Mouse (Mus musculus) brain, embryonic 18.5 days (tissue): Measurements from ENCODE around the gene Pla2g4b.

ENCODE experiments used
- DNase-seq: peaks from one replicate; pipeline ENCODE4 v3.0.0-alpha.2; 2012; ENCODE audit warnings: low read depth, low spot score

Pla2g4b gene

DNA sequence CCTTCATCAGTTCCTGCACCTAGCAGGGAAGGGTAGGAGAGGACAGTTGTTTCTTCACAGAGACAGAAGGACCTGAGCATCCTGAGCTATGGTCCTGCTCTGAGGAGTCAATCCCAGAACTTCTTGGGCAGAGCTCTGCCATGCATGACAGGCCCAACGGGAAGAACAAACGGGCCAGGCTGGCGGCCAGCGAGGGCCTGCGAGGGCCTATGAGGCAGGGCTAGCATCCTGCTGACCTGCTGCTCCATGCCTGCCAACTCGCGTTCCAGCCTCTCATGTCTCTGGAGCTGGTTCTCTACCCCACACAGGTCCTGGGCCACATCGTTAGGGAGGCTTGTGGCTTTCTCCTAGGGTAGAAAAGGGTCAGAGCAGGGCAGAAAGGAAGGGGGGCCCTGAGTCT, 29.0 kb downstream of the Pla2g4b start:
- DNase-seq = no peak

DNA sequence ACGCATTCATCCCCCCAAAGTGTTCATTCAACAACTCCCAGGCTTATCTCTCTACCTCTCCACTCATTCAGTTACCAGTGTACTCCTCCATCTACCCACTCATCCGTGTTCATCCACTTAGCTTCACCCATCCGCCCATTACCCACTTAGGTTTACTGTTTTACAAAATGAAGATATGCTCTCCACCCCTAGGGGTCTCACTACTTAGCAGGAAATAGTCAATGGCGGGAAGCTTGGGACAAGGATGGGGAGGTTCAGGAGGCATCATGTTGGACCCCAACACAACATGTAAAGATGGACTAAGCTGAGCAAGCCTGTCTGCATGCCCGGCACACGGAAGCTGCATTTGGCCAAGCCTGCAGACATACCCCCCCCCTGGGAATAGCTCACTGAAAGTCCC, 31.4 kb downstream of the Pla2g4b start:
- no peak for DNase-seq

DNA sequence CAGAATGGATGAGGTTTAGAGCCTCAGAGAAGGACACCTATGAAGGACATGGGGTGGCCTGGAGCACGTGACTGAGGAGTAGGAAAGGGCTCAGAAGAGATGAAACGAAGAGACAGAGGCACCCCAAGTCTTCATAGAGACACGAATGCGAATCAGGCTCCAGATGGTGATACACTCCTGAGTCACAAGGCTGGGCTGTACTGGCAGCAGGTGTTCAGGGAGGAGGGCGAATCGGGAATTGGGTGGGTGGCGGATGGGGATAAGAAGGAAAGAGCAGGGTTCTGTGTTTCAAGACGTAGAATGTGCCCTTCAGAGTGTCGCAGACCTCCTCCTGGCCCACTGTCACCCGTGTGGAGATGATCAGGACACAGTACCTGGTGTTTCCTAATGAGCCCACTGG, 32.0 kb downstream of the Pla2g4b start:
- no peak for DNase-seq

DNA sequence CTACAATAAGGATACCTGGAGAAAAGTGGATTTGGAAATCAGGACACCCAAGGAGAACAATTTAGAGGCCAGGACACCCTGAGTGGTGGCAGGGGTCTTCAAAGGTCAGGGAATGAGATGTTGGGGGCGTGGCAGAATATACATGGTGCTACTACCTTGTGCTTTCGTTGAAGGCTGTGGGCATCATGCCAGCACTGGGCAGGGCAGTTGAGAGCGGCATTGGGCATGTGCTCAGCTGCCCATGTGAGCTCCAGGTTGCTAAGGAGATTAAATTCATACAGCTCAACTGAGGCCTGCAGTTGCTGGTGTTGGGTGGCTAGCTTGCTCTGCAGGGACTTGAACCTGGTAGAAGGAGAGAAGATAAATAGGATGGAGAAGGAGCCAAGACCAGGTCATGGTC, 33.0 kb downstream of the Pla2g4b start:
- DNase-seq = no peak

DNA sequence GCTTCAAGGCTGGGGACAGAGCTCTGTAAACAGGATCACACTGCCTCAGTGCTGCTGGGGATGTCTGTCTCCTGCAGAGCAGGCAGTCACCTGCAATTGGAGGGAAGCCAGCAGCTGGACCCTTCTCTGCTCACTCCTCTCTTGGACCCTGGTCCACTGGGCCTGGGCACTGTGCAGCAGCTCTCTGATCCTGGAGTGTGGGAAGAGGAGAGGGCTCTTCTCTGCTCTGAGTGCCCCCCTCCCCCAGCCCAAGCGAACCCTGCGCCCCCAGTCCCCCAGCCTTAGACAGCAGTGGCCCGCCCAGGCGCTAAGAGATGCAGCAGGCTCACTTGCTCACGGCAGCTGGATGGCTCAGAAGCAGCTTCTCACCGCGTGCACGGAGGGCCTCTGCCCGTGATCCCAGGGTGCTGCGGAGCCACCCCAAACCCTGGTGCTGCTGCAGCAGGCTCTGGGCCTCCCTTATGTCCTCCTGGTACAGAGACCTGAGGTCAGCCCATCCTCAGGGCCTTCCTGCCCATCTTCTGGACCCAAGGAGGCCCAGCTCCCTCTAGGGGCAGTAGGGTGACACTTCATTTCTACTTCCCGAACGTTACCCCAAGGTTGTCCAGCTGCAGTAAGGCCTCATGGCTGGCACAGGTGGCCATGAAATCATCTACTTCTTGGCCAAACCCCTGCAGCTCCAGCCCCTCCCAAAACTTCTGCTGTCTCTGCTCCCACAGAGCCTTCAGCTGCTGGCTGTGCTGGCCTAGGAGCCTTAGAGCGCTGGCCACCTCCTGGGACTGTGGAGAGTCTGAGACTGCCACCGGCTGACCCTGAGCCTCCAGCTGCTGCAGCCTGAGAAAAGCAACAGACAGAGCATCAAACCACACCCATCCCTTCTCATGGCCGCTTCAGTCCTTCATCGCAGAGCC, 35.6 kb downstream of the Pla2g4b start:
- no peak for DNase-seq

GRCm38 (mm10) chr2:120069466-120069990, 36.3 kb downstream of the Pla2g4b start:
- no peak for DNase-seq

DNA sequence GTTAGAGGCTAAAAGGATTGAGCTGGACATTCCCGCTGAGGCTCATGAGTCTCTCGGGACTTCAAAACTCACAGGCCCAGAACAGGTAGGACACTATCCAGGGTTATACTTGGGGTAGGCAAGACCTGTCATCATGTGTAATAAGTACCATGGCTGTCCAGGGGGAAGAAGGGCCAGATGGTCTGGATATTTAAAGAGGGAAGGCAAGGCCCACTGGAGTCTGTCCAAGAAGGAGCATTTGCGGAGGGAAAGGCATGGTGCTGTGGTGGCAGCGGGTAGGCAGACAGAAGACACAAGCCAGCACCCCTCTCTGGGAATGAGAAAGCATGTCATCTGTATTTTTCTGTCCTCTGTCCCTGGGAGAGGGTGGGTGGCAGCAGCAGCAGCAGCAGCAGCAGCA, 40.9 kb downstream of the Pla2g4b start:
- no peak for DNase-seq

DNA sequence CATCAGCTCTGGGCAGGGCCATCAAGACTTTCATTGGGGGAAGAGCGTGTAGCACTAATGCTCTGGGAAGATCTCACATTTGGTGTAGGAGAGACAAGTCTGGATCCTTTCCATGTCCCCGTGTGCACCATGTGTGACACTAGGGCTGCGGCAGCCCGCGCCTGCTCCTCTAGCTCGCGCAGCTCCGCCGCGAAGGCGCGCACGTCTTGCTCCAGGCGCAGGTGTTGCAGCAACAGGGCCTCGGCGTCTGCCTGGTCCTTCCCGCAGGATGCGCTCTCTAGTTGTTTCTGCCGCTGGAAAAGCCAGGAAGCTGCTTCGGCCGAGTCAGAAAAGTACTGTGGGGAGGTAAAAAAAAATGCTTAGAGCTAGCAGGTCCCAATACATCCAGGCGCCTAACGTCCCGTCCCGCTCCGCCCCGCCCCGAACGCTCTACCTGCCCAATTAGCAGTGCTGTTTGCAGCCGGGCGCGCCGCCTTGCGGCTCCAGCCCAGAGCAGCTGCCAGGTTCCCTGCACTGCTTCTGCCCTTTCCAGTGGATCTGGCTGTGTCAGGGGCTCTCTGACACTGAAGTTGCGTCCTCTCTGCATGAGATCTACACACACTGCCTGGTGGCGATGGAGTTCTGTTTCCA, 43.0 kb downstream of the Pla2g4b start:
- no peak for DNase-seq

- DNase-seq = no peak
Measured at GRCm38 (mm10) chr2:120082416-120082815, 49.2 kb downstream of the Pla2g4b start.

GRCm38 (mm10) chr2:120084593-120085361, 51.6 kb downstream of the Pla2g4b start:
- no peak for DNase-seq

GRCm38 (mm10) chr2:120086038-120086437, 52.8 kb downstream of the Pla2g4b start:
- DNase-seq = no peak

DNA sequence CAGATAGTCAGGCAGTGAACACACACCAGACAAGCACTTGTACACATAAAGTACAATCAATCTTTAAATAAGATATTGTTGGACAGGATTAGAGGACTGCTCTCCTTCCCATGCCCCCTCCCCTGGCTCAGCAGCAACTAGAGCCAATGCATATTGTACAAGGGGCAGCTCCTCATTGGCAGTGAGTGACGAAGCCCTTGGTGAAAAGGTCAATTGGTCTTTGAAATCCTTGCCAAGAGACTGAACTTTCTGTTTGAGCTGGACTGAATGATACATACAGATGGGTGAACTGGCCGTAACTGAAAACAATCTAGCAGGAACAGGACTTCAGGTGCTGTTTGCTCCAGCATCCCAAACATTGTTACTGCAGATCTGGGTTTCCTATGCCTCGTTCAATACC, 54.2 kb downstream of the Pla2g4b start:
- no peak for DNase-seq

GRCm38 (mm10) chr2:120087897-120088296, 54.7 kb downstream of the Pla2g4b start:
- no peak for DNase-seq

DNA sequence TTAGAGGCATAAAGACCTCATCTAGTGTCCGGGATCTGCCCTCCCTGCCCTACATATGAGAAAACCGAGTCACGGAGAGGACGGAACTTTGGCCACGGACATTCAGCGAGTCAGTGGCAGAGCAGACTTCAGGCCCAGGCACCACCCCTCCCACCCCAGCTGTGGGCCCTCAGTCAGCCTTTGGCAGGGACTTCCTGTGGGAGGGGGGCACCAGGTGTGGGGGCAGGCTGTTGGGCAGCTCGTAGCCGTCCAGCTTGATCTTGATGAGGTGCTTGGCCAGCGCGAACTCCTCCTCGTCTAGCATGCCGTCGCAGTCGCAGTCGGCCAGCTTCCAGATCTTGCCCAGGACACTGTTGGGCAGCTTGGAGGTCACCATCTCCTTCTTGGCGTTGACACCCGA, 57.8 kb downstream of the Pla2g4b start:
- no peak for DNase-seq
